Mouse (Mus musculus) neural tube, embryonic 14.5 days (tissue): ENCODE data around the gene Nras. TPM values are rescaled to one million over a fixed set of nuclear protein-coding genes. Genes with fewer than 3 reads are reported as not detected.

Experiments
- ATAC-seq: fragments of 200-750 bp; cut with Nextera tagmentation; 2 replicates; pipeline ENCODE4 v1.8.0; 2017; ENCODE audit warnings: low read depth, mild to moderate bottlenecking, moderate TSS enrichment, moderate library complexity
- H3K27ac ChIP-seq: fragments of 300-500 bp; sonication (generic); 2 replicates; pipeline ENCODE4 v1.5.1; 2014; ENCODE audit warnings: low read depth, mild to moderate bottlenecking, control low read depth, low read length, moderate library complexity, mixed read lengths
- H3K27me3 ChIP-seq: fragments of 300-500 bp; sonication (generic); 2 replicates; pipeline ENCODE4 v1.6.1; 2014; ENCODE audit warnings: low read length; ENCODE audit not compliant: control insufficient read depth, insufficient read depth
- H3K36me3 ChIP-seq: fragments of 300-500 bp; sonication (generic); 2 replicates; pipeline ENCODE4 v1.6.1; 2014; ENCODE audit warnings: low read length, mixed read lengths; ENCODE audit not compliant: control insufficient read depth, insufficient read depth
- H3K4me1 ChIP-seq: fragments of 300-500 bp; sonication (generic); 2 replicates; pipeline ENCODE4 v1.6.1; 2014; ENCODE audit warnings: low read length; ENCODE audit not compliant: control insufficient read depth, insufficient read depth
- H3K4me2 ChIP-seq: fragments of 300-500 bp; sonication (generic); 2 replicates; pipeline ENCODE4 v1.6.1; 2014; ENCODE audit warnings: mild to moderate bottlenecking, low read depth, low read length, control low read depth
- H3K4me3 ChIP-seq: fragments of 300-500 bp; sonication (generic); 2 replicates; pipeline ENCODE4 v1.5.1; 2014; ENCODE audit warnings: low read depth, low read length, control low read depth, mixed read lengths
- H3K9ac ChIP-seq: fragments of 300-500 bp; sonication (generic); replicated peaks from 2 replicates; pipeline ENCODE4 v1.6.1; 2014; ENCODE audit warnings: low read depth, mild to moderate bottlenecking, control low read depth, low read length, mixed read lengths
- H3K9me3 ChIP-seq: fragments of 300-500 bp; sonication (generic); 2 replicates; pipeline ENCODE4 v1.6.1; 2016; ENCODE audit warnings: low read length; ENCODE audit not compliant: control insufficient read depth
- WGBS: fragments of 180-500 bp; shearing (Covaris S2); extraction: QIAGEN DNeasy Blood & Tissue Kit; methylation state at CpG from one replicate; pipeline ENCODE4 v1.1.7; 2014; 5-methylcytosine and 5-hydroxymethylcytosine counted together
- polyA plus RNA-seq: library from polyadenylated mRNA; unstranded; fragments of >200 nt; fragmentation: Nextera tagmentation; extraction: Ambion mirVana; gene quantifications from 2 replicates; pipeline ENCODE4 v1.2.1, GENCODE M21; 2014

Nras gene
- polyA plus RNA-seq, 1 experiment from 2014 or later, result 79.8 TPM

DNA sequence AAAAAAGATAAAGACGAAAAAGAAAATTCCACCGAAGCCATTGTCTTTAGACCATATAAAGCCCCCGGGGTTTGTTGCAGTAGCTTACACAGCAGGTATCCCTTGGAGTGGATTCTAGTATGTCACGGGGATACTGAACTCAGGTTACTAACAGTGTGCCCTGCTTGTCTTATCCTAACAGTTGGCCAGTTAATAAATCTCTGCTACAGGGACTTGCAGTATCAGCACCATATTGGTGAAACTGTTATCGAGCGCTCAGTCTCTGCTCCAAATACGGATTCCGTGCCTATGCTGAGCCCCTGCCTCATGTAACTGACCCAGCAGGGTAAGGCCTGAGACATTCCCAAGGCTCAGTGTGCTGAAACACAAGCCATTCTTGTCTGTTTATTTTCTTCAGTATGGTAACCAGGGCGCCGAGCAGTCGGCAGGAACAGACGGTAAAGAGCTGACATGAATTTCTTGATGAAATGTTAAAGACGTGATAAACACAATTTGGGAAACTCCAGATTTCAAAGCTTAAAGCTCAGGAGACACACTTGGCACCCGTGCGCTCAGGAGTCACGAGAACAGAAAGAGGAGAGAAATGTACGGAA is 23.9 kb downstream of the Nras start:
- ATAC-seq, result no peak
- Histone ChIP-seq H3K4me2 (no peak overlapping the region), H3K4me3 (no peak overlapping the region), H3K27ac (no peak overlapping the region), H3K27me3 (no peaks in the 10 kb centered on the region), H3K36me3 (no peaks in the 10 kb centered on the region), H3K9me3 (no peaks in the 10 kb centered on the region), H3K9ac (no peak overlapping the region), H3K4me1 (no peaks in the 10 kb centered on the region)
- 87% methylated on average over 17 of the region's 17 CpGs for WGBS

- 89% methylated on average over 5 of the region's 5 CpGs for WGBS
- no peaks in the 10 kb centered on the region for H3K36me3 ChIP-seq
- no peak overlapping the region for H3K4me3 ChIP-seq
- H3K4me1 ChIP-seq, result no peaks in the 10 kb centered on the region
- H3K27ac ChIP-seq, result no peak overlapping the region
- no peak overlapping the region for H3K9ac ChIP-seq
- ATAC-seq, result no peak
- H3K27me3 ChIP-seq, result no peaks in the 10 kb centered on the region
- H3K9me3 ChIP-seq, result no peaks in the 10 kb centered on the region
- H3K4me2 ChIP-seq, result no peak overlapping the region
Measured at GRCm38 (mm10) chr3:103082761-103083160, 24.7 kb downstream of the Nras start.

DNA sequence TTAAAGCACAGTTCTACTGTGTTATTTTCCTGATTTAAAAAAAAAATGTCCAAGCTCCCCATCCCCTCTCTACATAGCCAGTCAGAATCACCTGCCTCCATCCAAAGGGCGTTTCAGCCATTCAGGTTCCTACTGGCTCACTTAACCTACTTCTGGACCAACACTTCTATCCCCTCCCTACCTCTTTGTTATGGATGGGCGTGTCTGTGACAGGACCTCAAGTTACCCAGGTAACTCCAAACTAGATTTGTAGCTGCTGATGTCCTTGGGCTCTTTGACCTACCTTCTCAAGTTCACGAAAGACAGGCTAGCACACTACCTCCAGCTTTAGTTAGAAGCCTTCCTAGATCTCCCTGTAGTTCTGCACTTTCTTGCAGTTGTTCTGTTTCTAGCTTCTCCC is 27.9 kb downstream of the Nras start:
- WGBS, result 87% methylated on average over 3 of the region's 3 CpGs
- no peak for ATAC-seq

GRCm38 (mm10) chr3:103091753-103092152 is 33.7 kb downstream of the Nras start:
- H3K9me3 ChIP-seq, result no peaks in the 10 kb centered on the region
- 100% methylated on average over 2 of the region's 2 CpGs for WGBS

More for the DNA sequence above, 27.9 kb downstream of the Nras start:
- no peak overlapping the region for H3K9ac ChIP-seq
- no peak overlapping the region for H3K4me2 ChIP-seq
- H3K9me3 ChIP-seq, result no peaks in the 10 kb centered on the region
- H3K27ac ChIP-seq, result no peak overlapping the region
- H3K4me1 ChIP-seq, result no peaks in the 10 kb centered on the region
- no peaks in the 10 kb centered on the region for H3K27me3 ChIP-seq
- H3K4me3 ChIP-seq, result no peak overlapping the region
- no peaks in the 10 kb centered on the region for H3K36me3 ChIP-seq

DNA sequence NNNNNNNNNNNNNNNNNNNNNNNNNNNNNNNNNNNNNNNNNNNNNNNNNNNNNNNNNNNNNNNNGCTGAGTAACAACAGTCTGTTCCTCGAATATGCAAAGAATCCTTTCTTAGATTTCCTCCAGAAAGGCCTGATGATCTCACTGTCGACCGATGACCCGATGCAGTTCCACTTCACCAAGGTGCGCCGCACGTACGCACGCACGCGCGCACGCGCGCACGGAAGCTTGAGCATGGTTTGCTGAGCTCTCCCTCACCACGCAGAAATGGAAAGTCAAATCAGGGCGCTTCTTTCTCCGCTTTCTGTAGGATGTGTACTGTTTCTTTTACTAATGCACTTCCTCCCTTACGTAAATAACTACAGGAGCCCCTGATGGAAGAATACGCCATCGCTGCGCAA is 40.6 kb downstream of the Nras start:
- Histone ChIP-seq H3K36me3 (no peaks in the 10 kb centered on the region), H3K27me3 (0 out of 2 replicates have a peak, but pooled peaks cover 8% of the 10 kb centered on the region), H3K27ac (no peak overlapping the region), H3K9me3 (no peaks in the 10 kb centered on the region), H3K4me2 (no peak overlapping the region), H3K4me1 (no peaks in the 10 kb centered on the region), H3K4me3 (no peak overlapping the region), H3K9ac (no peak overlapping the region)
- ATAC-seq, result no peak
- WGBS, result 76% methylated on average over 23 of the region's 23 CpGs

More at GRCm38 (mm10) chr3:103091753-103092152, 33.7 kb downstream of the Nras start:
- H3K4me3 ChIP-seq, result no peak overlapping the region
- no peak overlapping the region for H3K27ac ChIP-seq
- no peaks in the 10 kb centered on the region for H3K4me1 ChIP-seq
- no peak overlapping the region for H3K9ac ChIP-seq
- no peak overlapping the region for H3K4me2 ChIP-seq
- H3K36me3 ChIP-seq, result no peaks in the 10 kb centered on the region
- no peak for ATAC-seq
- no peaks in the 10 kb centered on the region for H3K27me3 ChIP-seq

GRCm38 (mm10) chr3:103099667-103100066 is 41.6 kb downstream of the Nras start:
- Histone ChIP-seq H3K36me3 (no peaks in the 10 kb centered on the region), H3K9me3 (no peaks in the 10 kb centered on the region), H3K4me3 (no peak overlapping the region), H3K27me3 (peaks cover 12% of the 10 kb centered on the region; the same call in 1 of the 2 replicates), H3K4me2 (no peak overlapping the region), H3K9ac (no peak overlapping the region), H3K4me1 (no peaks in the 10 kb centered on the region), H3K27ac (no peak overlapping the region)
- ATAC-seq, result no peak
- 83% methylated on average over 6 of the region's 6 CpGs for WGBS

DNA sequence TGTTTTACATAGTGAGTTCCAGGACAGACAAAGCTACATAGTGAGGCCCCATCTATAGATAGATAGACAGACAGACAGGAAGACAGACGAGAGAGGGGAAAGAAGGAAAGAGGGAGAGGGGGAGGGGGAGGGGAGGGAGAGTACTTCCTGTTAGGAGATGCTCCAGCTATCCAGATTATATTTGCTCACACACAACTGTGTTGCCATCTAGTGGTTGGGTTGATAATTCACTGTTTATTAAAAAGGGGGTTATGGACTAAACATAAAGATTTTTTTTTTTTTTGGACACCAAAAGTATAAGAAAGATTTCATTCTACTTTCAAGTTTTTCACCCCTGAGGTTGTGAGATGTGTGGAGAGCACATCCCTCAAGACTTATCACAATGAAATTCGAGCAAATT is 42.6 kb downstream of the Nras start:
- H3K4me1 ChIP-seq, result no peaks in the 10 kb centered on the region
- H3K27me3 ChIP-seq, result peaks cover 12% of the 10 kb centered on the region; the same call in 1 of the 2 replicates
- H3K4me2 ChIP-seq, result no peak overlapping the region
- H3K9ac ChIP-seq, result no peak overlapping the region
- no peaks in the 10 kb centered on the region for H3K9me3 ChIP-seq
- H3K36me3 ChIP-seq, result no peaks in the 10 kb centered on the region
- 68% methylated on average over 2 of the region's 2 CpGs for WGBS
- no peak overlapping the region for H3K4me3 ChIP-seq
- H3K27ac ChIP-seq, result no peak overlapping the region
- no peak for ATAC-seq

- Histone ChIP-seq H3K27me3 (peaks cover 12% of the 10 kb centered on the region; the same call in 1 of the 2 replicates), H3K4me1 (no peaks in the 10 kb centered on the region), H3K27ac (no peak overlapping the region), H3K9ac (no peak overlapping the region), H3K36me3 (no peaks in the 10 kb centered on the region), H3K9me3 (no peaks in the 10 kb centered on the region), H3K4me2 (no peak overlapping the region), H3K4me3 (no peak overlapping the region)
- WGBS, result 72% methylated on average over 5 of the region's 5 CpGs
- no peak for ATAC-seq
Measured at GRCm38 (mm10) chr3:103101194-103101593, 43.1 kb downstream of the Nras start.

GRCm38 (mm10) chr3:103101909-103102308 is 43.8 kb downstream of the Nras start:
- Histone ChIP-seq H3K4me1 (no peaks in the 10 kb centered on the region), H3K27me3 (peaks cover 12% of the 10 kb centered on the region; the same call in 1 of the 2 replicates), H3K9me3 (no peaks in the 10 kb centered on the region), H3K27ac (no peak overlapping the region), H3K9ac (peak overlapping the region; percentile 46; the same call in 1 of the 2 replicates), H3K36me3 (no peaks in the 10 kb centered on the region), H3K4me2 (peak overlapping the region; percentile 66), H3K4me3 (peak overlapping the region; percentile 45)
- ATAC-seq, result peak; percentile 18; the same call in 1 of the 2 replicates
- 3% methylated on average over 14 of the region's 14 CpGs for WGBS
